Mouse (Mus musculus) lung, postnatal 14 days (tissue): ENCODE data around the gene Hrh3.

ENCODE experiments used
- DNase-seq: peaks from one replicate; pipeline ENCODE4 v3.0.0; 2021

Gene Hrh3

DNA sequence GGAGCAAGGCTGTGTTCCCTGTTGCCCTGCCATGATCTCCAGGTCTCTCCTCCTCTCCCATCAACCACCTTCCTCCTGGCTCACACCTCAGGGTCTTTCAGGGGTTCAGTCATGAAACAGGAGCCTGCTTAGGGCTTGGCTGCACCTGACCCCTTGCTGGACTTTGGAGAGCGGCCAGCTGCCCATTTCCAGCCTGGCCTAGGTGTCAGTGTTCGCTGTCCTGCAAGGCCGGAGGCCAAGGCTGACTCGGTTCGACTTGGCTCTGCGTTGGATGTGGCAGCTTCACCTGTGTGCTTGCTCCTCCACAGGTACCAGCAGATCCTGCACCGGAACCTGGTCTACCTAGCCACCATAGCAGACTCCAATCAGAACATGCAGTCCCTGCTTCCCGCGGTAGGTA lies 51.3 kb downstream of the Hrh3 start:
- DNase-seq: no peak

GRCm38 (mm10) chr2:180051986-180052733 lies 52.1 kb downstream of the Hrh3 start:
- DNase-seq: peak; percentile 44

- DNase-seq: peak; percentile 91
These were observed 53.3 kb downstream of the Hrh3 start for GRCm38 (mm10) chr2:180050986-180051385.
